Mouse (Mus musculus) cerebellum, adult 2 months (tissue): Measurements from ENCODE around the gene Col4a4.

Experiments used
- CTCF ChIP-seq: fragments of 200-500 bp; IDR thresholded peaks from 2 replicates; pipeline ENCODE4 v1.5.1; 2011; ENCODE audit warnings: low read depth, mild to moderate bottlenecking, control low read depth, low read length, moderate library complexity, borderline replicate concordance; ENCODE audit not compliant: insufficient read depth
- POLR2A ChIP-seq: fragments of 200-500 bp; IDR thresholded peaks from 2 replicates; pipeline ENCODE4 v1.6.1; 2011; ENCODE audit warnings: low read length, control low read depth, borderline replicate concordance; ENCODE audit not compliant: insufficient read depth

DNA sequence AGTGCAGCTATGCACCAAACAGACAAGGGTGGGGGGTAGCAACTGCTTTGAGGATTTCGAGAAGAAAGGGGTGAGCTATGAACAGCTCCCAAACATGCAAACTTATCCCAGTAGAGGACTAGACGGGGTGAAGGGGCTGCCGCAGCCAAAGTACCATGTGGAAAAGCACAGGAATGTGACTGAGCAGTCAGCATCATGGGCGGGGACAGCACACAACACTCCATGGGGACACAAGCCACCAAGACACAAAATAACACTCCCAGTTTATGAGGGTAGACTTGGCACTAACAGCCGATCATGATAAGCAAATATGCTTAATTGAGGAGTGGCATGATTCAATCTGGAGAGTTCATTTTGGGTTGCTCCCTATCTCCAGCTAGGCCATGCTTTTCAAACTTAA, 42.8 kb upstream of the Col4a4 start:
- TF ChIP-seq POLR2A (no peak), CTCF (no peak)
